Mouse (Mus musculus) stomach, embryonic 15.5 days (tissue): ENCODE measurements around the gene Eme1. TPM values are rescaled to one million over a fixed set of nuclear protein-coding genes. Genes with fewer than 3 reads are reported as not detected.

ENCODE experiments used
- ATAC-seq: fragments of 200-750 bp; cut with Nextera tagmentation; 2 replicates; pipeline ENCODE4 v1.8.0; 2017; ENCODE audit warnings: low read depth, moderate number of reproducible peaks, moderate TSS enrichment; ENCODE audit not compliant: insufficient read depth, low FRiP score
- H3K27ac ChIP-seq: fragments of 300-500 bp; sonication (generic); 2 replicates; pipeline ENCODE4 v1.5.1; 2015; ENCODE audit warnings: mild to moderate bottlenecking, inconsistent platforms
- H3K27me3 ChIP-seq: fragments of 300-500 bp; sonication (generic); replicated peaks from 2 replicates; pipeline ENCODE4 v1.6.1; 2015; ENCODE audit warnings: inconsistent platforms
- H3K36me3 ChIP-seq: fragments of 300-500 bp; sonication (generic); 2 replicates; pipeline ENCODE4 v1.6.1; 2015; ENCODE audit warnings: inconsistent platforms
- H3K4me1 ChIP-seq: fragments of 300-500 bp; sonication (generic); 2 replicates; pipeline ENCODE4 v1.6.1; 2015; ENCODE audit warnings: inconsistent platforms
- H3K4me2 ChIP-seq: fragments of 300-500 bp; sonication (generic); 2 replicates; pipeline ENCODE4 v1.6.1; 2015; ENCODE audit warnings: mild to moderate bottlenecking, inconsistent platforms
- H3K4me3 ChIP-seq: fragments of 300-500 bp; sonication (generic); replicated peaks from 2 replicates; pipeline ENCODE4 v1.5.1; 2015; ENCODE audit warnings: inconsistent platforms
- H3K9ac ChIP-seq: fragments of 300-500 bp; sonication (generic); 2 replicates; pipeline ENCODE4 v1.6.1; 2015; ENCODE audit warnings: inconsistent platforms
- H3K9me3 ChIP-seq: fragments of 300-500 bp; sonication (generic); 2 replicates; pipeline ENCODE4 v1.6.1; 2016; ENCODE audit warnings: inconsistent platforms
- WGBS: fragments of 180-500 bp; shearing (Covaris S2); methylation state at CpG from one replicate; pipeline ENCODE4 v1.1.7; 2015; 5-methylcytosine and 5-hydroxymethylcytosine counted together
- polyA plus RNA-seq: library from polyadenylated mRNA; unstranded; fragments of >200 nt; fragmentation: Nextera tagmentation; extraction: Ambion mirVana; gene quantifications from 2 replicates; pipeline ENCODE4 v1.2.1, GENCODE M21; 2015

The Eme1 gene
- polyA plus RNA-seq, 1 experiment from 2014 or later = 17.6 TPM

GRCm38 (mm10) chr11:94615494-94615893 is 38.3 kb downstream of the Eme1 start:
- H3K4me1 ChIP-seq = no peaks in the 10 kb centered on the region
- H3K9me3 ChIP-seq = no peaks in the 10 kb centered on the region
- no peak overlapping the region for H3K9ac ChIP-seq
- ATAC-seq = no peak
- 29% methylated on average over 4 of the region's 4 CpGs for WGBS
- H3K27me3 ChIP-seq = no peaks in the 10 kb centered on the region
- no peak overlapping the region for H3K4me3 ChIP-seq
- no peaks in the 10 kb centered on the region for H3K36me3 ChIP-seq
- H3K27ac ChIP-seq = no peak overlapping the region
- H3K4me2 ChIP-seq = no peak overlapping the region

GRCm38 (mm10) chr11:94614603-94615002 is 39.2 kb downstream of the Eme1 start:
- Histone ChIP-seq H3K9me3 (no peaks in the 10 kb centered on the region), H3K4me3 (no peak overlapping the region), H3K27ac (no peak overlapping the region), H3K9ac (no peak overlapping the region), H3K4me2 (no peak overlapping the region), H3K4me1 (no peaks in the 10 kb centered on the region), H3K27me3 (no peaks in the 10 kb centered on the region), H3K36me3 (no peaks in the 10 kb centered on the region)
- 77% methylated on average over 4 of the region's 4 CpGs for WGBS
- ATAC-seq = no peak

- WGBS = 63% methylated on average over 4 of the region's 4 CpGs
- no peak for ATAC-seq
Measured at GRCm38 (mm10) chr11:94610744-94611740, 42.7 kb downstream of the Eme1 start.

GRCm38 (mm10) chr11:94602356-94602955 is 51.3 kb downstream of the Eme1 start:
- Histone ChIP-seq H3K9me3 (no peaks in the 10 kb centered on the region), H3K4me1 (0 out of 2 replicates have a peak, but pooled peaks cover 6% of the 10 kb centered on the region), H3K27me3 (no peaks in the 10 kb centered on the region), H3K4me3 (peak overlapping the region; percentile 55; the same call in 1 of the 2 replicates), H3K9ac (no peak overlapping the region), H3K27ac (no peak overlapping the region), H3K4me2 (peak overlapping the region; percentile 77; the same call in 1 of the 2 replicates), H3K36me3 (no peaks in the 10 kb centered on the region)
- 67% methylated on average over 11 of the region's 11 CpGs for WGBS
- ATAC-seq = no peak

More at GRCm38 (mm10) chr11:94610744-94611740, 42.7 kb downstream of the Eme1 start:
- no peaks in the 10 kb centered on the region for H3K4me1 ChIP-seq
- no peak overlapping the region for H3K4me3 ChIP-seq
- no peak overlapping the region for H3K9ac ChIP-seq
- H3K36me3 ChIP-seq = no peaks in the 10 kb centered on the region
- H3K9me3 ChIP-seq = no peaks in the 10 kb centered on the region
- no peak overlapping the region for H3K27ac ChIP-seq
- H3K4me2 ChIP-seq = no peak overlapping the region
- H3K27me3 ChIP-seq = no peaks in the 10 kb centered on the region

GRCm38 (mm10) chr11:94601321-94602281 is 52.2 kb downstream of the Eme1 start, which contains the start of gene Acsf2:
Acsf2 (minus strand) TSS chr11:94601871.
- H3K36me3 ChIP-seq = no peaks in the 10 kb centered on the region
- peak within 1 kb of the TSS; percentile 77 for H3K4me2 ChIP-seq
- 1% methylated on average over 49 of the region's 52 CpGs for WGBS
- H3K9me3 ChIP-seq = no peaks in the 10 kb centered on the region
- H3K4me3 ChIP-seq = peak within 1 kb of the TSS; percentile 55
- no peaks in the 10 kb centered on the region for H3K27me3 ChIP-seq
- peak within 1 kb of the TSS; percentile 13; the same call in 1 of the 2 replicates for H3K9ac ChIP-seq
- peak within 1 kb of the TSS; percentile 54 for H3K27ac ChIP-seq
- H3K4me1 ChIP-seq = 0 out of 2 replicates have a peak, but pooled peaks cover 6% of the 10 kb centered on the region
- peak; percentile 85 for ATAC-seq

GRCm38 (mm10) chr11:94600447-94600846 is 53.3 kb downstream of the Eme1 start:
- peak overlapping the region; percentile 77 for H3K4me2 ChIP-seq
- no peaks in the 10 kb centered on the region for H3K27me3 ChIP-seq
- ATAC-seq = no peak
- H3K27ac ChIP-seq = no peak overlapping the region
- WGBS = 90% methylated on average over 7 of the region's 7 CpGs
- no peak overlapping the region for H3K4me3 ChIP-seq
- no peaks in the 10 kb centered on the region for H3K9me3 ChIP-seq
- no peaks in the 10 kb centered on the region for H3K36me3 ChIP-seq
- no peak overlapping the region for H3K9ac ChIP-seq
- H3K4me1 ChIP-seq = 0 out of 2 replicates have a peak, but pooled peaks cover 6% of the 10 kb centered on the region

- Histone ChIP-seq H3K9me3 (no peaks in the 10 kb centered on the region), H3K9ac (no peak overlapping the region), H3K27ac (no peak overlapping the region), H3K36me3 (no peaks in the 10 kb centered on the region), H3K4me2 (no peak overlapping the region), H3K4me1 (0 out of 2 replicates have a peak, but pooled peaks cover 6% of the 10 kb centered on the region), H3K4me3 (no peak overlapping the region), H3K27me3 (no peaks in the 10 kb centered on the region)
- 63% methylated on average over 6 of the region's 6 CpGs for WGBS
- no peak for ATAC-seq
Measured at GRCm38 (mm10) chr11:94598437-94599120, 55.2 kb downstream of the Eme1 start.

GRCm38 (mm10) chr11:94597319-94597718 is 56.4 kb downstream of the Eme1 start:
- H3K27me3 ChIP-seq = no peaks in the 10 kb centered on the region
- no peak overlapping the region for H3K4me2 ChIP-seq
- no peaks in the 10 kb centered on the region for H3K9me3 ChIP-seq
- no peaks in the 10 kb centered on the region for H3K36me3 ChIP-seq
- no peak overlapping the region for H3K4me3 ChIP-seq
- no peak overlapping the region for H3K27ac ChIP-seq
- 81% methylated on average over 4 of the region's 4 CpGs for WGBS
- 0 out of 2 replicates have a peak, but pooled peaks cover 6% of the 10 kb centered on the region for H3K4me1 ChIP-seq
- ATAC-seq = no peak
- H3K9ac ChIP-seq = no peak overlapping the region

- no peak overlapping the region for H3K27ac ChIP-seq
- no peak overlapping the region for H3K9ac ChIP-seq
- no peak overlapping the region for H3K4me2 ChIP-seq
- H3K4me1 ChIP-seq = peaks cover 8% of the 10 kb centered on the region
- no peak overlapping the region for H3K4me3 ChIP-seq
- H3K9me3 ChIP-seq = no peaks in the 10 kb centered on the region
- WGBS = 63% methylated on average over 7 of the region's 7 CpGs
- H3K27me3 ChIP-seq = no peaks in the 10 kb centered on the region
- ATAC-seq = no peak
- H3K36me3 ChIP-seq = no peaks in the 10 kb centered on the region
Measured at GRCm38 (mm10) chr11:94596311-94596852, 57.4 kb downstream of the Eme1 start.
